Mouse (Mus musculus) inflammation-experienced regulatory T-cells, adult 6 months (primary cell): Measurements from ENCODE around the gene Teddm2. TPM values are rescaled to one million over a fixed set of nuclear protein-coding genes. Genes with fewer than 3 reads are reported as not detected.

Experiments
- ATAC-seq: one replicate; pipeline ENCODE4 v1.8.0; 2017
- polyA plus RNA-seq, 3 experiments: library from polyadenylated mRNA; unstranded; fragments of 100-300 nt; shearing (Covaris generic); gene quantifications; one replicate each; pipeline ENCODE4 v1.2.1; 2017

Teddm2 gene
- under 1 TPM; 0.23 to 0.51 (median 0.29) TPM for polyA plus RNA-seq

- peak; percentile 93 for ATAC-seq
Observed at GRCm38 (mm10) chr1:153899731-153900380, at the start of gene Teddm2, which contains the start of gene Glul. TSS of gene Teddm2 (minus strand) at chr1:153900228. TSS of gene Glul (plus strand) at chr1:153899944.

- ATAC-seq: no peak
Observed at GRCm38 (mm10) chr1:153947837-153948236, 47.8 kb upstream of the Teddm2 start.

DNA sequence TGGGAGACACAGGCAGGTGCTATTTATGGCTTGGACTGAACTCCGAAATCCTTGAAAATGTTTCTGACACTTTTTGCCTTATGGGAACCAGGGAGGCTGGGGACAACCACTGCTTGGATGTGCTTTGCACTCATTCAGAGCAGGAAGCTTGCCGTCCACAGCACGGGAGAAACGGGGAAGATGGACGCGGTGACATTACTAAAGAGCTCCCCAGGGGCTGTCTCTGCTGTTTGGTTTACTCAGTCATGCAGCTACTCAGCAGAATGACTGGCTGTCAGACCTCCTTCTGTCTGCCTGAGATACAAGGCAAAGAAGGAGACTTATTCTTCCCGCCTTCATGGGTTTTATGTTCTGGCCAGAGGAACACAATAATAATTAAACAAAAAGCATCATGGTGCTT, 46.9 kb upstream of the Teddm2 start:
- ATAC-seq: no peak

- no peak for ATAC-seq
Observed at GRCm38 (mm10) chr1:153945181-153945580, 45.2 kb upstream of the Teddm2 start.

- ATAC-seq: no peak
Observed at GRCm38 (mm10) chr1:153940986-153941385, 41.0 kb upstream of the Teddm2 start.

- no peak for ATAC-seq
Observed at GRCm38 (mm10) chr1:153937025-153937424, 37.0 kb upstream of the Teddm2 start.

DNA sequence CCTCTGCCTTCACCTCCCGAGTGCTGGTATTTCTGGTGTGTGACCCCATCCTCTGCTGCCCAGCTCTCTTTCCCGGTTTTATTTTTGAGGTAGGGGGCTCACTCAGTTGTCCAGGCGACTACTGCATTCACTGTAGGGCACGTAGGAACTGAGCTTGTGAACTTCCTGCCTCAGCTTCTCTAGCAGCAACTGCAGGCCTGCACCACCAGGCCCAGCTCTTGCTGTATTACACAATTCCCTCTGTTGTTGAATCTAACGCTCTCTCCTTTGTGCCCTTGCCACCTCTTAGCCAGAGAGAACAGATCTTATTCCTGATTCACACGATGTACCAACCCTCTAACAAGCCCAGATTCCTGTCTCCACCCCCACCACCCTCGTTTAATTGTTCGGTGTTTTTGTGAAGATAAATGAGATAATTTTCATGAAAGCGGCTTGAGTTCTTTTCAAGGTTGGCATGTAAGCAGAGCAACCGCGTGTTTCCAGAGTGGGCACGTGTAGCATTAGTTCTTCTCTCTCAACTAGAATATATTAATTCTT, 35.9 kb upstream of the Teddm2 start:
- no peak for ATAC-seq

- ATAC-seq: no peak
Observed at GRCm38 (mm10) chr1:153933772-153934171, 33.7 kb upstream of the Teddm2 start.

GRCm38 (mm10) chr1:153930431-153930830, 30.4 kb upstream of the Teddm2 start:
- ATAC-seq: no peak

DNA sequence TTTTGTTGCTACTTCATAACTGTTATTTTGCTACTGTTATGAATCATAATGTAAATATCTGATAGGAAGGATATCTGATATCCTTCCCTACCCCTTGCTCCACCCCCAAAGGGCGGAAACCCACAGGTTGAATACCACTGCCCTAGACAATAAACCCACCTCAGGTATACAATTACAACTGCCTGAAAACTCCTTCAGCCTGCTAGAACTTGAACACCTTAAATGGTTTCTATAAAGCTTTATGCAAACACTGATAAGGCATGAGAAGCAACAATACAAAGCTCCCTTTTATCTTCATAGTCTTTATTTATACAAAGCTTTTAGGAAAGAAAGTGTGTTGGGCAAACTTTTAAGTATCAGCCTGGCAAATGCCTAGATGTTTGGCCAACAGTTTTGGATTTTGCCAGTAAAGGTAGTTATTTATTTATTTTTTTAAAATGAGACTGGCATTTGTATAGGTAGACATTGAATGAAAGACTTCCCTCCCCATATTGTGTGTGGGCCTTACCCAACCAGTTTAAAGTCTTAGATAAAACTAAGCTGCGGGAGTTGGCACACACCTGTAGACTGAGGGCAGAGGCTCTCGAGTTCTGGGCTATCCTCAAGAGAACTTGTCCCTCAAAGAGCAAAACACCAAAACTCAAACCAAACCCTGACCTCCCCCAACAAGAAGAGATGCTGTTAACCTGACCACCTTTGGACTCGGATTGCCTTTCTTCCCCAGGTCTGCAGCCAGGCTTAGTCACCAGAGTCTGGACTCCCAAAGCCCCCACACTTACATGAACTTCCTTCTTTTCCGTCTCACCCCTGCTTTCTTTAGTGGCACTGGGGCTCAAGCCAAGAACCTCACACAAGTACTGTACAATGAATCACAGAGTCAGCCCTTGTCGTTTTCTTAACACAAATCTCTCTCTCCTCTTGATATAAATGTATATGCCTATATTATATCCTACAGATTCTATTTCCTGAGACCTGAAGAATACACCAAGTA, 24.7 kb upstream of the Teddm2 start:
- no peak for ATAC-seq

DNA sequence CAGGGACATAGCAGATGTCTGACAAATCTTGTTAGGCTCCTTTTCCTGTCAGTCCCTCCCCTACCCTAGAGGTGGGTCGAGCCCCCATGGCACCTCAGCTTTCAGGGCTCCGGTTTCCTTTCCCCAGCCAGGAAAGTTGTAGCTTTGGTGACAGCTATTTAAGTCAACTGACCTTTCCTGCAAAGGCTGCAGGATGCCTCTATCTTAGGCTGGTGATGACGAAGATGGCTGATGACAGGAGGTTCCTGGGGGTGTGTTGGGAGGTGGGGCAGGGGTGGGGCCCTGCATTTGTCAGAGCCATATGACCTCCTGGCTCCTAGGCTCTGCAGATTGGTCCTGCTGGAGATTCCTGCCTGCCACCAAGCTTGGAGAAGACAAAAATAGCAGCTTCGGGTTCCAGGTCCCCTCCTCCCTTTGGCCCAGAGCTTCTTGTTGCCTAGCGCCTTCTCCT, 22.6 kb upstream of the Teddm2 start:
- no peak for ATAC-seq

GRCm38 (mm10) chr1:153921642-153922041, 21.6 kb upstream of the Teddm2 start:
- no peak for ATAC-seq

- no peak for ATAC-seq
Observed at GRCm38 (mm10) chr1:153918521-153919206, 18.6 kb upstream of the Teddm2 start.

- no peak for ATAC-seq
Observed at GRCm38 (mm10) chr1:153913869-153914268, 13.8 kb upstream of the Teddm2 start.

DNA sequence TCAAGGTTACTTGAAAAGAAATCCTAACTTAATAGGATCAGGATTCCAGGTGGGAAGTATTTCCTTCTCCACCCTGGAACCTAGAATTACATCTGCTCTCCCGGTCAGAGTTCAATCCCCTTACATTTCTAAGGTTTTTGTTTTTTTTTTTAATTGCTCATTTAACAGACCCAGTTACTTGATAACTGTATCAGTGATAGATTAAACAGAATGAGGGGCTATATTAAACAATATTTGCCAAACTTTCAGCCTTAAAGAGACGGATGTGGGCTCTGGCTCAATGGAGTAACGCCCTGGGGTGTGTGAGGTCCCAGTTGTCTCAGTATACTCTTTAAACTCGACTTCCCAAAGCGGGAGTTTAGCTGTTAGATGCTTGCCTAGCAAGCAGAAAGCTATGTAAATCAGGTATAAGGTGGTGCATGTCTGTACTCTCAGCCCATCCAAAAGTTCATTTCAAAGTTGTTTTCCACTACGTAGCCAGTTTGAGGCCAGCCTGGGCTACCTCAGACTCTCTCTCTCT, 11.3 kb upstream of the Teddm2 start:
- ATAC-seq: no peak

- ATAC-seq: no peak
Observed at GRCm38 (mm10) chr1:153910423-153910822, 10.4 kb upstream of the Teddm2 start.

DNA sequence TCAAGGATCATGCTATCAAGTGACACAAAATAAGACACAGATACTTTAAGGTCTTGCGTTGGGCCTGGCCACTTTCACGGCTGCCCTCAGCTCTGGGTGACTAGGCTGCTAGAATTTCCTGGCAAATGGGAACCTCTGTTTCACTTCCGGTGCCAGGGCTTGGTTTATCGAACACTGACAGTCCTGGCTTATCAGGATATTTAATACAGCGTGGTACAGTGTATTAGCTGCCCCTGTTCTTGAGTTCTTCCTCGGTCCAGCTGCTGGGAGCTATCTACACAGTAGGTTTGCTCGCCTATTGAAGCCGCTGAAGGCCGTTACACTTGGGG, 9.9 kb upstream of the Teddm2 start:
- ATAC-seq: no peak

DNA sequence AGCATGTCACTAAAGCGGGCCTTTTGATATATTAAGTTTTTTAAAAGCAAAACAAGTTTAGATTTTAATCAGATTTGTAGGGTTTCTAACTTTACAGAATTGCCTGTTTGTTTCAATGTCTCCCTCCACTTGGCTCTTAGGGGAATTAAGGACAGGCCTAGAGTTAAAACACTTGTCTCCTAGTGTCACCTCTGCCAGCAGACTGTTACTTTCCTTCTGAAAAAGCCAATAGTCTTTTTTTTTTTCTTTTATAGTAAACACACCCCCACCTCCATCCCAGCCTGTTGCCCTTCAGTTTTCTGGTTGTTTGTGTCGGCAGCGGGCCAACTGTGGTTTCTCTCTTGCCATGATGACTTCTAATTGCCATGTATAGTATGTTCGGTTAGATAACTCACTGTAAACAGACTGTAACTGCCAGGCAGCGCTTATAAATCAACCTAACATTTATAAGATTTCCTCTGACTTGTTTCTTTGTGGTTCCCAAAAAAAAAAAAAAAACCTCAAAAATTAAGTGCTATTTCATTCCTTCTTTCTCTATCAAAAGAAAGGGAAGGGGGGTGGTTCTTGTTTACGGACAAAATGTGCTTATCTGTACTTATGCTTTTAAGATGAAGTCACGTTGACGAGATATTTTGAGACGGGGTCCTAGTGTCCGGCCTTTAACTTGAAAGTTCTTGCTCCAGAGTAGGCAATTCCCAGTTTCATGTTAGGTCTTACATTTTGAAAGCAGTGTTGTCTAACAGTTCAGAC, 9.4 kb upstream of the Teddm2 start:
- ATAC-seq: no peak

- ATAC-seq: no peak
Observed at GRCm38 (mm10) chr1:153908741-153909140, 8.7 kb upstream of the Teddm2 start.

- no peak for ATAC-seq
Observed at GRCm38 (mm10) chr1:153908208-153908607, 8.2 kb upstream of the Teddm2 start.

- no peak for ATAC-seq
Observed at GRCm38 (mm10) chr1:153905884-153906283, 5.9 kb upstream of the Teddm2 start.

GRCm38 (mm10) chr1:153904236-153904635, 4.2 kb upstream of the Teddm2 start:
- no peak for ATAC-seq
